Mouse (Mus musculus): ENCODE measurements around the gene Sar1b. TPM values are rescaled to one million over a fixed set of nuclear protein-coding genes. Genes with fewer than 3 reads are reported as not detected.

Sar1b gene
- polyA plus RNA-seq, 1 experiment, result 61.7 TPM

DNA sequence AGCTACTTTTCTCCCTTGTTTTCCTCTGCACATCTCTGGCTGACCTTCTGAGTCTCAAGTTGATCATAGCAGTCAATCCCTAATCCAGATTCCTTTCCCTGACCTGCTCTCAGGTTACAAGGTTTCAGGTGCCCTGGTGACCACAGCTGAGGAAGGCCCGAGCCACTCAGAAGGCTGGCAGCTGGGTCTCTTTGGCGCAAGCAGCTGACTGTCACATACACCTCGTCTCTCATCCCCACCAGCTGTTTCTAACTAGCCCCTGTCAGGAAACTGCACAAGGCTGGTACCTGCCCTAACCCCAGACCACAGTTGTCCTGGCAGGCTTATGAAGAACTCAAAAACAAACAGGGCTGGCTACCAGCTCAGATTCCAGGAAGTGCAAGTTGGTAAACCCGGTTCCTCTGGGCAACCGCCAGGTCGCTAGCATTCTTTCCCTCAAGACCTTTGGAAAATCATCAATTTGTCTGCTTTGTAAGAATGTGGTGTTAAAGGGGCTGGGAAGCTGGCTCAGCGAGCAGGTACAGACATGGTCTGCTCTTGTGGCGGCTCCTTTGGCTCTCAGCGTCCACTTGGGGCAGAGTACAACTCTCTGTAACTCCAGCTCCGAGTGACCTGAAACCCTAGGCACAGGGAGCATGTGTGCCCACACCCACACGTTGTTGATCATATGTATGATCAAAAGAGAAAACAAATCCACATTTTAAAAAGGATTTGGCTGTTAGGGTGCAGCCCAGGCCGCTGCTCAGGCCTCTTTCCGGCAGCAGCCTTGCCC is 43.8 kb downstream of the Sar1b start:
- no peaks in the 10 kb centered on the region for H3K36me3 ChIP-seq (ENCODE audit: control insufficient read depth, insufficient read depth)
- TF ChIP-seq TCF3 (IDR thresholded peaks at IDR 0.05; ENCODE audit: insufficient read length, low read depth), result peak; percentile 24
- TF ChIP-seq POLR2AphosphoS2 (IDR thresholded peaks at IDR 0.05; ENCODE audit: insufficient read length, low read depth), result no peak
- no peak for TF ChIP-seq SRF (IDR thresholded peaks at IDR 0.05; ENCODE audit: control insufficient read depth, insufficient read length, low read depth)
- no peak for TF ChIP-seq CEBPB (IDR thresholded peaks at IDR 0.05; ENCODE audit: insufficient read depth, poor library complexity, severe bottlenecking)
- no peak for TF ChIP-seq USF1 (IDR thresholded peaks at IDR 0.05; ENCODE audit: low read depth)
- TF ChIP-seq REST (IDR thresholded peaks at IDR 0.05; ENCODE audit: insufficient read depth, insufficient read length), result no peak
- peak; percentile 30 for TF ChIP-seq TCF12 (IDR thresholded peaks at IDR 0.05; ENCODE audit: insufficient read depth, poor library complexity, severe bottlenecking)
- TF ChIP-seq MYOG (IDR thresholded peaks at IDR 0.05; ENCODE audit: control insufficient read depth in 1 of 3, insufficient read depth in 1 of 3, insufficient read length in 2 of 3, low read depth in 2 of 3), result peak; percentile 22 to 85 (median 51)
- peak in 2 of 3 experiments; percentile 66 to 67 for TF ChIP-seq MYOD1 (IDR thresholded peaks at IDR 0.05; ENCODE audit: control insufficient read depth in 1 of 3, insufficient read length in 2 of 3, low read depth in 2 of 3)
- no peak for TF ChIP-seq MAX (IDR thresholded peaks at IDR 0.05; ENCODE audit: low read depth)
- H3ac ChIP-seq (ENCODE audit: control insufficient read depth, insufficient read length), result no peak overlapping the region
- H3K4me3 ChIP-seq, result no peak overlapping the region
- no peak overlapping the region for H3K4me2 ChIP-seq (ENCODE audit: low read depth)
- no peaks in the 10 kb centered on the region for H3K79me2 ChIP-seq (ENCODE audit: control insufficient read depth, insufficient read depth)
- H3K27me3 ChIP-seq (ENCODE audit: control insufficient read depth, insufficient read depth, insufficient read length), result no peaks in the 10 kb centered on the region

- TF ChIP-seq MAX (IDR thresholded peaks at IDR 0.05; ENCODE audit: low read depth), result no peak
- no peak for TF ChIP-seq POLR2A (IDR thresholded peaks at IDR 0.05; ENCODE audit: insufficient read length, low read depth)
- TF ChIP-seq USF1 (IDR thresholded peaks at IDR 0.05; ENCODE audit: low read depth), result no peak
- no peak for TF ChIP-seq MYOD1 (IDR thresholded peaks at IDR 0.05; ENCODE audit: control insufficient read depth in 1 of 3, insufficient read length in 2 of 3, low read depth in 2 of 3)
- no peak for TF ChIP-seq REST (IDR thresholded peaks at IDR 0.05; ENCODE audit: insufficient read depth, insufficient read length)
- TF ChIP-seq E2F4 (IDR thresholded peaks at IDR 0.05; ENCODE audit: insufficient read depth), result no peak
- TF ChIP-seq SRF (IDR thresholded peaks at IDR 0.05; ENCODE audit: control insufficient read depth, insufficient read length, low read depth), result no peak
- TF ChIP-seq CEBPB (IDR thresholded peaks at IDR 0.05; ENCODE audit: insufficient read depth, poor library complexity, severe bottlenecking), result no peak
- no peak for TF ChIP-seq POLR2AphosphoS2 (IDR thresholded peaks at IDR 0.05; ENCODE audit: insufficient read length, low read depth)
- no peak for TF ChIP-seq TCF3 (IDR thresholded peaks at IDR 0.05; ENCODE audit: insufficient read length, low read depth)
- no peak for TF ChIP-seq MYOG (IDR thresholded peaks at IDR 0.05; ENCODE audit: control insufficient read depth in 1 of 3, insufficient read depth in 1 of 3, insufficient read length in 2 of 3, low read depth in 2 of 3)
- no peak for TF ChIP-seq TCF12 (IDR thresholded peaks at IDR 0.05; ENCODE audit: insufficient read depth, poor library complexity, severe bottlenecking)
- H3K4me3 ChIP-seq, result no peak overlapping the region
- H3ac ChIP-seq (ENCODE audit: control insufficient read depth, insufficient read length), result no peak overlapping the region
- no peak overlapping the region for H3K4me2 ChIP-seq (ENCODE audit: low read depth)
- H3K27me3 ChIP-seq (ENCODE audit: control insufficient read depth, insufficient read depth, insufficient read length), result no peaks in the 10 kb centered on the region
- no peaks in the 10 kb centered on the region for H3K36me3 ChIP-seq (ENCODE audit: control insufficient read depth, insufficient read depth)
- no peaks in the 10 kb centered on the region for H3K79me2 ChIP-seq (ENCODE audit: control insufficient read depth, insufficient read depth)
Measured at GRCm38 (mm10) chr11:51809632-51810224, 46.2 kb downstream of the Sar1b start.

DNA sequence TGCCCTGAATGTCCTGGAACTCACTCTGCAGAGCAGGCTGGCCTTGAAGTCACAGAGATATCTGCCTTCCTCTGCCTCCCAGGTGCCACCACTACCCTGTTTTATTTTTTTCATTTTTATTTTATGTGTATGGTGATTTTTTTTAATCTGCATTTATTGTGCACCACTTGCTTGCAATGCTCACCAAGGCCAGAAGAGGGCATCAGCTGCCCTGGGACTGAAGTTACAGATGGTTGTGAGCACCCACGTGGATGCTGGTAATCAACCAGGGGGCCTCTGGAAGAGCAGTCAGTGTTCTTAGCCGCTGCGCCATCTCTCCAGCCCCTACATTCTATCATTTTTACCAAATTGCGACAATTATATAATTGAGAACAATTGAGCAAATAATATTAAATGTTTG is 47.7 kb downstream of the Sar1b start:
- Histone ChIP-seq H3ac (ENCODE audit: control insufficient read depth, insufficient read length) (no peak overlapping the region), H3K79me2 (ENCODE audit: control insufficient read depth, insufficient read depth) (no peaks in the 10 kb centered on the region), H3K36me3 (ENCODE audit: control insufficient read depth, insufficient read depth) (no peaks in the 10 kb centered on the region), H3K27me3 (ENCODE audit: control insufficient read depth, insufficient read depth, insufficient read length) (no peaks in the 10 kb centered on the region), H3K4me3 (no peak overlapping the region), H3K4me2 (ENCODE audit: low read depth) (no peak overlapping the region)
- TF ChIP-seq MYOG (IDR thresholded peaks at IDR 0.05; ENCODE audit: control insufficient read depth in 1 of 3, insufficient read depth in 1 of 3, insufficient read length in 2 of 3, low read depth in 2 of 3), result no peak
- no peak for TF ChIP-seq REST (IDR thresholded peaks at IDR 0.05; ENCODE audit: insufficient read depth, insufficient read length)
- no peak for TF ChIP-seq MYOD1 (IDR thresholded peaks at IDR 0.05; ENCODE audit: control insufficient read depth in 1 of 3, insufficient read length in 2 of 3, low read depth in 2 of 3)
- no peak for TF ChIP-seq SRF (IDR thresholded peaks at IDR 0.05; ENCODE audit: control insufficient read depth, insufficient read length, low read depth)
- no peak for TF ChIP-seq POLR2AphosphoS2 (IDR thresholded peaks at IDR 0.05; ENCODE audit: insufficient read length, low read depth)
- TF ChIP-seq MAX (IDR thresholded peaks at IDR 0.05; ENCODE audit: low read depth), result no peak
- no peak for TF ChIP-seq USF1 (IDR thresholded peaks at IDR 0.05; ENCODE audit: low read depth)
- no peak for TF ChIP-seq TCF12 (IDR thresholded peaks at IDR 0.05; ENCODE audit: insufficient read depth, poor library complexity, severe bottlenecking)
- TF ChIP-seq E2F4 (IDR thresholded peaks at IDR 0.05; ENCODE audit: insufficient read depth), result no peak

GRCm38 (mm10) chr11:51812022-51812546 is 48.6 kb downstream of the Sar1b start:
- TF ChIP-seq REST (IDR thresholded peaks at IDR 0.05; ENCODE audit: insufficient read depth, insufficient read length) (no peak), POLR2A (IDR thresholded peaks at IDR 0.05; ENCODE audit: insufficient read length, low read depth) (no peak), SRF (IDR thresholded peaks at IDR 0.05; ENCODE audit: control insufficient read depth, insufficient read length, low read depth) (no peak), POLR2AphosphoS2 (IDR thresholded peaks at IDR 0.05; ENCODE audit: insufficient read length, low read depth) (no peak), TCF3 (IDR thresholded peaks at IDR 0.05; ENCODE audit: insufficient read length, low read depth) (no peak), MYOG (IDR thresholded peaks at IDR 0.05; ENCODE audit: control insufficient read depth in 1 of 3, insufficient read depth in 1 of 3, insufficient read length in 2 of 3, low read depth in 2 of 3) (no peak), CEBPB (IDR thresholded peaks at IDR 0.05; ENCODE audit: insufficient read depth, poor library complexity, severe bottlenecking) (no peak), MAX (IDR thresholded peaks at IDR 0.05; ENCODE audit: low read depth) (no peak), E2F4 (IDR thresholded peaks at IDR 0.05; ENCODE audit: insufficient read depth) (no peak), USF1 (IDR thresholded peaks at IDR 0.05; ENCODE audit: low read depth) (no peak), TCF12 (IDR thresholded peaks at IDR 0.05; ENCODE audit: insufficient read depth, poor library complexity, severe bottlenecking) (no peak), MYOD1 (IDR thresholded peaks at IDR 0.05; ENCODE audit: control insufficient read depth in 1 of 3, insufficient read length in 2 of 3, low read depth in 2 of 3) (no peak)
- Histone ChIP-seq H3K79me2 (ENCODE audit: control insufficient read depth, insufficient read depth) (no peaks in the 10 kb centered on the region), H3K4me3 (no peak overlapping the region), H3ac (ENCODE audit: control insufficient read depth, insufficient read length) (no peak overlapping the region), H3K27me3 (ENCODE audit: control insufficient read depth, insufficient read depth, insufficient read length) (no peaks in the 10 kb centered on the region), H3K36me3 (ENCODE audit: control insufficient read depth, insufficient read depth) (no peaks in the 10 kb centered on the region), H3K4me2 (ENCODE audit: low read depth) (no peak overlapping the region)
